Mouse (Mus musculus) liver, embryonic 16.5 days (tissue): Measurements from ENCODE around the gene Sdk1. TPM values are rescaled to one million over a fixed set of nuclear protein-coding genes. Genes with fewer than 3 reads are reported as not detected.
"Not testable (repeated sequence)": the region's sequence is repeated elsewhere in the genome, so short reads cannot be mapped to it uniquely, and the experiment has no call there.

Experiments used
- ATAC-seq: fragments of 200-750 bp; cut with Nextera tagmentation; 2 replicates; pipeline ENCODE4 v1.8.0; 2017; ENCODE audit warnings: low read depth, mild to moderate bottlenecking, moderate number of reproducible peaks, moderate library complexity
- H3K27ac ChIP-seq: fragments of 300-500 bp; sonication (generic); 2 replicates; pipeline ENCODE4 v1.5.1; 2014; ENCODE audit warnings: mild to moderate bottlenecking, low read length
- H3K27me3 ChIP-seq: fragments of 300-500 bp; sonication (generic); 2 replicates; pipeline ENCODE4 v1.6.1; 2014; ENCODE audit warnings: low read depth, low read length, mixed read lengths; ENCODE audit not compliant: control insufficient read depth, insufficient read depth
- H3K36me3 ChIP-seq: fragments of 300-500 bp; sonication (generic); 2 replicates; pipeline ENCODE4 v1.6.1; 2014; ENCODE audit warnings: mild to moderate bottlenecking; ENCODE audit not compliant: control insufficient read depth, insufficient read depth
- H3K4me1 ChIP-seq: fragments of 300-500 bp; sonication (generic); 2 replicates; pipeline ENCODE4 v1.6.1; 2014; ENCODE audit warnings: low read depth, low read length, mixed read lengths; ENCODE audit not compliant: control insufficient read depth
- H3K4me2 ChIP-seq: fragments of 300-500 bp; sonication (generic); 2 replicates; pipeline ENCODE4 v1.6.1; 2014; ENCODE audit warnings: low read depth, low read length, mixed read lengths
- H3K4me3 ChIP-seq: fragments of 300-500 bp; sonication (generic); 2 replicates; pipeline ENCODE4 v1.5.1; 2014; ENCODE audit warnings: low read depth, mild to moderate bottlenecking, low read length
- H3K9ac ChIP-seq: fragments of 300-500 bp; sonication (generic); 2 replicates; pipeline ENCODE4 v1.6.1; 2014; ENCODE audit warnings: low read depth, low read length
- H3K9me3 ChIP-seq: fragments of 300-500 bp; sonication (generic); replicated peaks from 2 replicates; pipeline ENCODE4 v1.6.1; 2016; ENCODE audit warnings: low read length; ENCODE audit not compliant: control insufficient read depth
- WGBS: fragments of 180-500 bp; shearing (Covaris S2); extraction: QIAGEN DNeasy Blood & Tissue Kit; methylation state at CpG from one replicate; pipeline ENCODE4 v1.1.7; 2014; ENCODE audit not compliant: insufficient replicate concordance; 5-methylcytosine and 5-hydroxymethylcytosine counted together
- polyA plus RNA-seq: library from polyadenylated mRNA; unstranded; fragments of >200 nt; fragmentation: Nextera tagmentation; extraction: Ambion mirVana; gene quantifications from 2 replicates; pipeline ENCODE4 v1.2.1, GENCODE M21; 2015

Sdk1 gene
- polyA plus RNA-seq, 1 experiment from 2014 or later = 0.22 TPM

DNA sequence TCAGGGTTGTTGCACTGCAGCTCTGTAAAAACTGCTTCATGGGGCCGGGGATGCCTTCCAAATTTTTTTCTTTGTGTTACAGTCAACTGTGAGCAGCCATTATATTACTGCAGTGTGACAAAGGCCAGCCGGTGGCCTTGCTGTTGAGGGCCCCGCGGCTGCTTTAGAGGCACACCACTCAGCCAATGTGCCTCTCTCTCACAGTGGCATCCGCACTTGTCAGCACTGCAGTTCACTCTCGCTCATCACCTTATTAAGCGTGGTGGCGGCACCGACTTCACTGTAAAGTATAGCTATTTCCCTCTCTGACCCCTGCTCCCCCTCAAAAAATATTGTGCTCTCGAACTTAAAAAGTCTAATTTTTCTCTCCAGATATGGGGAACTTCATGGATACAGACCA, 371.4 kb downstream of the Sdk1 start:
- Histone ChIP-seq H3K9ac (no peak overlapping the region), H3K27me3 (no peaks in the 10 kb centered on the region), H3K4me3 (no peak overlapping the region), H3K4me2 (no peak overlapping the region), H3K27ac (no peak overlapping the region), H3K9me3 (no peaks in the 10 kb centered on the region), H3K4me1 (no peaks in the 10 kb centered on the region), H3K36me3 (no peaks in the 10 kb centered on the region)
- WGBS = 74% methylated on average over 10 of the region's 10 CpGs
- no peak for ATAC-seq

DNA sequence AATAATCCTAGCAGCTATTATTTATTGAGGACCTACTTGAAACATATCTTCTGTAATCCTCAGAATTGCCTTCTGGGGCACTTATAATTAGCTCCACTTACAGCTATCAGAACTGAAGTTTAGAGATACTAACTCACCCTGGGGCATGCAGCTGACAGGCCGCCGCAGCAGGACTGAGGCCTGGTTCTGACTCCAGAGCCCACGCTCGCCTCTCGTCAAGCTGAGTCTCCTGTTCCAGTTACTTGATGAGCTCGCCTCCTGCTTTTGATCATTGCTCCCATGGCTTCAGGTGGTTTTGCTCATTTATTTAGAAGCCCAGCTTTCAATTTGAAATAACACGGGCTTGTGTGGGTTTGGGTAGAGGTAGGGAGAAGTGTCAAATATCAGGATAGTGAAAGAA, 374.5 kb downstream of the Sdk1 start:
- Histone ChIP-seq H3K4me1 (no peaks in the 10 kb centered on the region), H3K27ac (no peak overlapping the region), H3K4me3 (no peak overlapping the region), H3K9ac (no peak overlapping the region), H3K27me3 (no peaks in the 10 kb centered on the region), H3K9me3 (no peaks in the 10 kb centered on the region), H3K4me2 (no peak overlapping the region), H3K36me3 (no peaks in the 10 kb centered on the region)
- no peak for ATAC-seq
- whole genome bisulfite sequencing = 73% methylated on average over 7 of the region's 7 CpGs

DNA sequence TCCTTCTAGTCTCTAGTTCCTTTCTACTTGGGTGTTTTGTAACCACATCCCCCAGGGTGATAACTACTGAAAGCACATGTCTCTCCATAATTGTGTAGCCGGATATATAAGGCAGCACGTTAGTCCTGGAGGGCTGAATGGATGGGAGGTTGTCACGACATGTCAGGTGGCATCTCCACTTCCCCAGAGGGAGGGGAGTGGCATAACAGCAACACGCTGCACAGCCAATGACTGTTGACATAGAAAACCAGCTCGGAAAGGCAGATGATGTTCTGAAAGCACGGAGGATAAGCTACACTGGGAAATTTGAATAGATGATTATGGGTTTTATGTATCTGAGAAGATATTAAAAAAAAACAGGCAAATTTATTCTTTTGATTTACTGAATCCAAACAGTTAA, 376.4 kb downstream of the Sdk1 start:
- Histone ChIP-seq H3K9me3 (no peaks in the 10 kb centered on the region), H3K9ac (no peak overlapping the region), H3K27ac (no peak overlapping the region), H3K4me3 (no peak overlapping the region), H3K4me1 (no peaks in the 10 kb centered on the region), H3K27me3 (no peaks in the 10 kb centered on the region), H3K4me2 (no peak overlapping the region), H3K36me3 (no peaks in the 10 kb centered on the region)
- WGBS = 51% methylated on average over 6 of the region's 6 CpGs
- ATAC-seq = no peak

DNA sequence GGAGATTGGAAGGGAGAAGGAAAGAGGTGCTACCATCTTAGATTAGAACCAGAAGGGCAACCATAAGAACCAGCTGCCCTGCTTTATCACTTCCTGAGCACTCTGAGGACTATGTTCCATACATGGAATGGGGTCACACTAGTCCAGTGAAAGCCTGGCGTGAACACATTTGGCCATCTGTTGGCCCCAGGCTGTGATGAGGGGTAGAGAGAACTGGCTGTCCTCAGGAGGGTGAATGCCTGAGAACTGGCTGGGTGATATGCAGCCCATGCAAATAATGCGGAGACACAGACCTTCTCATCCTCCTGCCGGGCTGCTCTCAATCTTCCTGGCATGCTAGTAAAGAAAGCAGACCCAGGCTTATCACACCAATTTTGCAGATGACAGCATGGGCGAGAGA, 384.1 kb downstream of the Sdk1 start:
- H3K9me3 ChIP-seq = no peaks in the 10 kb centered on the region
- H3K4me3 ChIP-seq = no peak overlapping the region
- H3K4me2 ChIP-seq = no peak overlapping the region
- ATAC-seq = no peak
- 60% methylated on average over 4 of the region's 4 CpGs for WGBS
- no peaks in the 10 kb centered on the region for H3K27me3 ChIP-seq
- H3K4me1 ChIP-seq = no peaks in the 10 kb centered on the region
- H3K27ac ChIP-seq = no peak overlapping the region
- no peaks in the 10 kb centered on the region for H3K36me3 ChIP-seq
- no peak overlapping the region for H3K9ac ChIP-seq

DNA sequence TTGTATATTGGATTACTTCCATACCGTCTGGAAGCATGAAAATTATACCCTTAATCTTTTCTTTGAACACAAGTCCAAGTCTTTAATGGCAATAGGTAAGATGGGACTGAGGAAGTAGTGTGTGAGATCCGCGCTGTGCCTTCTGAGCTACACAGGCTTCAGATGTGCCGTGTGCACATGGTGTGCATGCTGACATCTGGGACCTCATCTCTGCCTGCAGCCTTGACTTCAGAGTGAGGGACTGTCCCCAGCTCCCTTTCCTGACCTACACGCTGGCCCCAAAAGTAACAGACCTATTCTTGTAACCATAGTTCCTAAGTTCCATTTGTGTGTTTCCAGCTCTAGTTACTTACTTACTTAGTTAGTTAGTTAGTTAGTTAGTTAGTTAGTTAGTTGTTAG, 390.4 kb downstream of the Sdk1 start:
- H3K27me3 ChIP-seq = no peaks in the 10 kb centered on the region
- no peaks in the 10 kb centered on the region for H3K4me1 ChIP-seq
- no peak for ATAC-seq

DNA sequence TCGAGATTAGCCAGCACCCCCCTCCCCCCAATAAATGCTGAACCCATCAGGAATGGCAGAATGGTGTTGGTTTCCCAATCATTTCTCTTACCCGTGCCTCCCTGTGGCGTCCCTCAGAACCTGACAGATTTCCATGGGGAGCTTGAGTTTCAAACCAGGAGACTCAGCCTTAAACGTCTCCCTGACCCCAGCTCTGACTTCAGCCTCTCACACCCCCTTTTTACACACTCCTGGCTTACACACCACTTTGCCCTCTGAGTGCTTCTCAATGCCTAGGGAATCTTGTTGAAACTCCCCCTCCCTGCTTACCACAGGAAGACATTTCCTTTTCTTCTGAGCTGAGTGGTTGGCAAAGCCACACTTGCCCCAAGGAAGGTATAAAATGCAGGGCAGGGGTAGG, 392.0 kb downstream of the Sdk1 start:
- ATAC-seq = no peak
- no peak overlapping the region for H3K4me3 ChIP-seq
- WGBS = 48% methylated on average over 4 of the region's 4 CpGs

More for the DNA sequence above, 390.4 kb downstream of the Sdk1 start:
- WGBS = 64% methylated on average over 5 of the region's 5 CpGs
- H3K9me3 ChIP-seq = no peaks in the 10 kb centered on the region
- H3K4me3 ChIP-seq = no peak overlapping the region
- no peaks in the 10 kb centered on the region for H3K36me3 ChIP-seq
- no peak overlapping the region for H3K27ac ChIP-seq
- no peak overlapping the region for H3K9ac ChIP-seq
- H3K4me2 ChIP-seq = no peak overlapping the region

DNA sequence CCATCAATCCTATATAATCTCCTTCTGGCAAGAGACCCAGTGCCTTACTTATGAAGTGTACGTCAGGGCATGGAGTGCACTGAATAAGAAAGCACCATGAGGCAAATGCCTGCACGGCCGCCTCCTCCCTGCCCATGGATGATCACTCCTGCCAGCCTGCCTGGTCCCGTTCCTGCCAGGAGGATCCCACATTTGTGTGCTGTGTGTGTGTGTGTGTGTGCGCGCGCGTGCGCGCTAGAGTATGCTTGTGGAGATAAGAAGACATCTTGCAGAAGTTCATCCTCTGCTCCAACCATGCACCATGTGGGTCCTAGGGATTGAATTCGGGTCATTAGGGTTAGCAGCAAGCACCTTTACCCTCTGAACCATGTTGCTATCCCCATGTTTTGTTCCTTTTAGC, 395.1 kb downstream of the Sdk1 start:
- no peak for ATAC-seq
- H3K36me3 ChIP-seq = no peaks in the 10 kb centered on the region
- no peak overlapping the region for H3K4me3 ChIP-seq
- no peaks in the 10 kb centered on the region for H3K27me3 ChIP-seq
- H3K4me1 ChIP-seq = no peaks in the 10 kb centered on the region
- no peak overlapping the region for H3K9ac ChIP-seq
- no peak overlapping the region for H3K4me2 ChIP-seq
- H3K27ac ChIP-seq = no peak overlapping the region
- no peaks in the 10 kb centered on the region for H3K9me3 ChIP-seq
- WGBS = 74% methylated on average over 11 of the region's 11 CpGs

More for the DNA sequence above, 392.0 kb downstream of the Sdk1 start:
- H3K36me3 ChIP-seq = no peaks in the 10 kb centered on the region
- no peaks in the 10 kb centered on the region for H3K9me3 ChIP-seq
- H3K9ac ChIP-seq = no peak overlapping the region
- H3K4me1 ChIP-seq = no peaks in the 10 kb centered on the region
- no peak overlapping the region for H3K27ac ChIP-seq
- H3K27me3 ChIP-seq = no peaks in the 10 kb centered on the region
- no peak overlapping the region for H3K4me2 ChIP-seq

DNA sequence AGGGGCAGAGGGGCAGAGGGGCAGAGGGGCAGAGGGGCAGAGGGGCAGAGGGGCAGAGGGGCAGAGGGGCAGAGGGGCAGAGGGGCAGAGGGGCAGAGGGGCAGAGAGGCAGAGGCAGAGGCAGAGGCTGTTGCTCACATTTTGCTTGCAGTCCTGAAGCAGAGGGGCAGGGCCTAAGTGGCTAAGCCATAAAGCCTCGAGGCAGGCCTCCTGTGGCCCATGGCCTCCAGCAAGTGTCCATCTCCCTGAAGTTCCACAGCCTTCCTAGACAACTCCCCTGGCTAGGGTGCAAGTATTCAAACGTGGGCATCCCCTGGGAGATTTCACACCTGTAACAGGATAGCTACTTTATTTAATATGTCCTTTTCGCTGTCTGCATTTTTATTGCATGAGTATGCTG, 395.8 kb downstream of the Sdk1 start:
- not testable (repeated sequence) for ATAC-seq, H3K4me2 ChIP-seq, H3K4me1 ChIP-seq, H3K36me3 ChIP-seq, H3K9ac ChIP-seq, H3K27ac ChIP-seq, H3K9me3 ChIP-seq, H3K27me3 ChIP-seq, H3K4me3 ChIP-seq
- WGBS = 49% methylated on average over 3 of the region's 3 CpGs

DNA sequence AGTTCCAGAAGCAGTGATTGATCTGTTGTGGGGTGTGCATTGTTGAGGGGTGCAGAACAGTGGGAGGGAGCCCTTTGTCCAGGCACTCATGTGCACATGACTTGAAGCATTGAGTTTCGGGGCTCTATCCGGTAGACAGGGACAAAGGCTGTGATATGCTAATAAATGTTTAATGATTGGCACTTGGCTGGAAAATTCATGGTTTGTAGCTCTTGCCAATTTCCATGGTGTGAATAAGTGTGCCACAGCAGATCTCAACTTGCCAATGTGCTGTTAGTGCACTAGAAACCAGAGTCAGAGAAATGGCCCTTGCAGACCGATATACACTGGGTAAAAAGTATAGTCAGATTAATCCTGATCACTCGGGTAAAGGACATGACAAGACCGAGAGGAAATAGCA, 404.4 kb downstream of the Sdk1 start:
- Histone ChIP-seq H3K4me2 (no peak overlapping the region), H3K27ac (no peak overlapping the region), H3K4me1 (no peaks in the 10 kb centered on the region)

DNA sequence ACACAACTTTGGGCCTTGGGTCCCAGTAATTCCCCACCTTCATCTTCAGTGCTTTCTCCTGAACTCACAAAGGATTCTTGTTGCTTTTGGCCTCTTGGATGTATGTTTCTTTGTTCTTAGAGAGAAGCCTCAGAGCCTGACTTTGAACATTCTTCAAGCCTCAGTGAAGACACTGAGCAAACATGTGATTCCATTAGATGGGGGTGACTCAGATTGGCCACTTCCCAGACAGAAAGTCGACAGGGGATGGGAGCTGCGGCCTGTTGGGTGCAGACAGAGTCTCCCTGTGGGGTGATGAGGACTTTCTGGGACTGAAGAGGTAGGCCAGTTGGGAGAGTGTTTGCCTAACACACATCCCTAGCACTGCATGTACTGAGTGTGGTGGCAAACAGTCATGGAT, 405.3 kb downstream of the Sdk1 start:
- ATAC-seq = no peak
- H3K4me1 ChIP-seq = no peaks in the 10 kb centered on the region
- H3K27ac ChIP-seq = no peak overlapping the region
- no peaks in the 10 kb centered on the region for H3K36me3 ChIP-seq
- H3K9me3 ChIP-seq = no peaks in the 10 kb centered on the region; the same call in 1 of the 2 replicates
- 51% methylated on average over 2 of the region's 2 CpGs for WGBS
- H3K4me2 ChIP-seq = no peak overlapping the region
- no peaks in the 10 kb centered on the region for H3K27me3 ChIP-seq
- H3K9ac ChIP-seq = no peak overlapping the region
- H3K4me3 ChIP-seq = no peak overlapping the region

More for the DNA sequence above, 404.4 kb downstream of the Sdk1 start:
- Histone ChIP-seq H3K27me3 (no peaks in the 10 kb centered on the region), H3K9ac (no peak overlapping the region), H3K36me3 (no peaks in the 10 kb centered on the region), H3K9me3 (no peaks in the 10 kb centered on the region), H3K4me3 (no peak overlapping the region)
- WGBS = 66% methylated on average over 5 of the region's 5 CpGs
- no peak for ATAC-seq
